Mouse (Mus musculus): ENCODE data around the gene Mef2d.

The Mef2d gene

DNA sequence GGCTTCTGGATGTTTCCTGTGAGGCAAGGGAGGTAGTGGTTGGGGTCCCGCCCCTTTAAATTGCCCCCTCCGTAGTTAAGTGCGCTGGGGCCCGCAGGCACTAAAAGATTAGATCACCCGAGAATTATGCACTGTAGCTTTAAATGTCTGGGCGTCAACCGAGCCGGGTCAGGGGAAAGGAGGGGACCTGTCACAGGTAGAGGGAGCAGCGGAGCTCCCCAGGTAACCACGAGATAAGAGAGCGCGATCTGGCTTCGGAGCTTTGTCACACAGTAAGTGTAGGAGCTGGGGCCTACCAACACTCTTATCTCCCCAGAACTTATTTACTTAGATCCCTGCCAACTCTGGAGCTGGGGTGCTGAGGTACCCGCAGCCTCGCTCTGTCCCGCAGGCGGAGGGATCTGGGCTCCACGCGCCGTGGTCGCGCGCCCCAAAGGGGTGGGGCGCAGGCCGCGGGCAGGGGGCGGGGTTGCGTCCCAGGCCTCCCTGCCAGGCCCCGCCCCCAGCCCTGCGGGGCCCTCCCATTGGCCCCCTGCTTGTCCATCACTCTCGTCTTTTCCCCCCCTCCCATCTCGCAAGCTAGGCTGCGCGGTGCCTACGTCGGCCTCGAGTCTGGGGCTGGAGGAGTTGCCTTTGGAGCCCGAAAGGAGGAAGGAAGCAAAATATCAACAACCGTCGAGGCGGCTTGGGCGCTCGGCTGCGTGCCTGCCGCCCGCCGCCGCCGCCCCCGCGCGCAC lies at the start of gene Mef2d:
Gene Mef2d, plus strand, starts transcription at position 586 of the 737 bp plus-strand sequence.
- peak; percentile 94 for DNase-seq (ENCODE audit: low spot score)

DNA sequence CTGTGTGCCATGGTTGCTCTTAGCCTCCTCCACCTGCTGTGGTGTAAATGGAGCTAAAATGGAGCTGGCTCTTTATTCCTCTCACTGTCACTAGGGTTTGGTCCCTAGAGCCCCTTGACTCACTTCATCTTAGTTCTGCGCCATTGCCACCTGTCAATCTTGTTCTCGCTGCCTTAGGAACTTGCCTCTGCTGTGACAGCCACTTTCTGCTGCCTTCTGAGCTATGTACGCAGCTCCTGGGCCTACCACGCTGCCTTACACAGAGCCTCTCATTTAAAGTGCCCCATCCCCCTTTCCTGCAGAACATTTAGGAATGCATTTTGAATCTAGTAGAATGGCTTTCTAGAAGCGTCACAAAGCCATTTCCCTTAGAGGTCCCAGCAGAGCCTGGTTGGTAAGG lies 48.0 kb upstream of the Mef2d start:
- DNase-seq (ENCODE audit: low spot score) = no peak

DNA sequence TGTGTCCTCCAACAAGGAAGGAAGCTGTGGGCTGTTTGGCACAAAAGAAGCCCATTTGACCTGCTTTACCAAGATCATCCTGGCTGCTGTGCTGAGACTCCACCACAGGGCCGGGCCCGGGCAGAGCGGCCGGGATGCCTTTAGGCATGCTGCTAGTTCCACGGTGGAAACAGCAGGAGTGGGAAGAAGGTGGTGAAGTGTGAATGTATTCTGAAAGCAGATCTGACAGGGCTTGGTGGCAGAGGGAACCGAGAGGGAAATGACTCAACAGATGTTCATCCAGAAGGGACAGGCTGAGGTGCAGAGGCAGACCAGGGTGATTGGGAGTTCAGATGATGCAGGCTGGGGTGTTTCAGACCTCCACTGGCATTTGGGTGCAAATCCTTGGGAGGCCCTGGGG lies 44.5 kb upstream of the Mef2d start:
- no peak for DNase-seq (ENCODE audit: low spot score)

DNA sequence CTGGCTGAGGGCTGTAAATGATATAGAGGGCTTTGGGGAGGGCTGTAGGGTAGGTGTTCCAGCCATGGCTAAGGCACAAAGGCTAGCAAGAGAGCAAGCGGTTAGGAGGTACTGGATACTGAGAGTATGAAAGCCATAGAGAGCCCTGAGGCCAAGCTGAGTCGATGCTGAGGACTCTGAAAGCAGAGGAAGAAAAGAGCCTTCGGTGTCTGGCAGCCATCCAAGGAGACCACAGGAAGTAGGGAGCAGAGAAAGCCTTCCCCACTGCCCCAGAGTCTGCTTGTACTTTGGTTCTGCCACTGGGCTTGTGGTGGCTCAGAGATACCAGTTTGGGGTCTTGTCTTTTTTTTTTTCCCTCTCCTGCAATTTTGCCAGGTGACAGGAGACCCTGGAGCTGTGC lies 41.9 kb upstream of the Mef2d start:
- DNase-seq (ENCODE audit: low spot score) = no peak

DNA sequence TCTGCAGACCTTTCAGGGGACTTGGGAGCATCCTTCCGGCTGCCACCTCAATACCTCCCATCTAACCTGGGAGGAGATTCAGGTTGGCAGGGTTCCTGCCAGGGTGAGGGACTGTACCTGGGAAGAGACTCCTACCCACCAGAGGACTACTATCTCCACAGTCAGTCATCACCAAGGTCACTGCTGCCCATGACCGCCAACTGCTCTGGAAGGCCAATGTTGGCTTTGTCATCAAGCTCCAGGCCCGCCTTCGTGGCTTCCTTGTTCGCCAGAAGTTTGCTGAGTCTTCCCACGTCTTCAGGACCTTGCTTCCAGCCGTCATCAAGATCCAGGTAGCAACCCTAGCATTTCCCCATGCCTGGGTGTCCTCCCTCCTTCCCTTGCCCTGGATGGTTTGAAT lies 40.4 kb upstream of the Mef2d start:
- DNase-seq (ENCODE audit: low spot score) = no peak

DNA sequence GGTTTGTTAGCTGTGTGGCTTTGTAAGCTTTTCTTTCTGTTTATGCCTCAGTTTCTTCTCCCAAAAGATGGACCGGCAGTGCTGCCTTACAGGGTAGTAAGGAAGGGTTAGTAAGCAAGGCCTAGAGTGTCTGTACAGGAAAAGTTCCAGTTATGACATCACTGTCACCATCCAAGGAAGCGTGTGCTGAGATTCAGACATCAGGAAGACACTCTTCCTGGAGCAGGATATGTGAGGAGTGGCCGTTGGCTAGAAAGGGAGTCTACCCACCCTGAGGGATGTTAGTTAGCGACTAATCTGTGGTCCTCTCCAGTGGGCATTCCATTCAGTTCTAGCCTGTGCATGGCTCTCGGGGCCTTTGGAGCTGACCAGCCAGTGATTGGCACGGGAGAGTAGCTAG lies 40.0 kb upstream of the Mef2d start:
- DNase-seq (ENCODE audit: low spot score) = no peak

DNA sequence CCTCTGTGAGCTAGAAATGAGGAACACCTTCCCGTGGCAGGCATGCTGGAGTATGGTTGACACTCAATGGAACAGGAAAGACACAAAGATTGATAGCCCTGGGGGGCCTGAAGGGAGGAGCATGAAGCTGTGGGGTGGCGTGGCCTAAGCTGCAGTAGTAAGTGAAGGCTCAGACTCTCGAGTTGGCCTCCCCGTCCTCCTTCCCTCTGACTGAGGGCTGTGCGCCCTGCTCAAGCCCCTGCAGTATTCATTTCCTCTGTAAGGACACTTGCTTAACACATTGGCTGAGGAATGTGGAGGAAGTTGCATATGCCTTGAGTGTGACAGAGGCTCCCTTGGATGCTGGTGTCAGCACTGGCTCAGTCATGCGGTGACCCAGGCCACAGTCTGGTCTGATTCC lies 39.6 kb upstream of the Mef2d start:
- no peak for DNase-seq (ENCODE audit: low spot score)

DNA sequence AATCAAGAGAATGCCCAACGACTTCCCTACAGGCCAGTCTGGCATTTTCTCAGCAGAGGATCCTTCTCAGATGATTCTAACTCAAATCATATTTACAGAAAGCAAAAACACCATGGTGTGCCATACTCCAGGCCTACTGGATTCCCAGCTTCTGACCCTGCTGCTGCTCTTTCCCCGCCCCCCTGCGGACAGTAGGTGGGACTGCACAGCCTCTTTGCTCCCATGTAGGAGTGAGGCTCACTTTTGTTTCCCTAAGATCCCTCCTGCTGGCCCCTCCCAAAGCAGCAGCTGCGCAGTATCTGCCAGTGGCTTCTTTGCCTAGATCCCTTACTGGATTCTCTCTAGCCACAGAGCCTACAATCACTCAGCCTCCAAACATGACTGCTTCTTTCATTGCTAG lies 36.0 kb upstream of the Mef2d start:
- DNase-seq (ENCODE audit: low spot score) = no peak

DNA sequence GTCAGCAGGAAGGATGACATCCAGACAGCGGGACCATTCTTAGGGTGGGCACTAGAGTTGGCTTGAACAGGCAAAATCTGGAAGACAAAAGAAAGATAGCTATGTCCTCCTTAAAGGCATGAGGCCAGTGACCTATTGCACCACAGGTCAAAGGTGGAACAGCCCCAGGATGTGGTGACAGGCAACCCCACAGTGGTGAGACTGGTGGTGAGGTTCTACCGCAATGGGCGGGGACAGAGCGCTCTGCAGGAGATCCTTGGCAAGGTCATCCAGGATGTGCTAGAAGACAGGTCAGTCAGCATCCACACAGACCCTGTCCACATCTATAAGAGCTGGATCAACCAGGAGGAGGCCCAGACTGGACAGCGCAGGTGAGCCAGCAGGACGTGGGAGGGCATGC lies 33.0 kb upstream of the Mef2d start:
- DNase-seq (ENCODE audit: low spot score) = no peak

DNA sequence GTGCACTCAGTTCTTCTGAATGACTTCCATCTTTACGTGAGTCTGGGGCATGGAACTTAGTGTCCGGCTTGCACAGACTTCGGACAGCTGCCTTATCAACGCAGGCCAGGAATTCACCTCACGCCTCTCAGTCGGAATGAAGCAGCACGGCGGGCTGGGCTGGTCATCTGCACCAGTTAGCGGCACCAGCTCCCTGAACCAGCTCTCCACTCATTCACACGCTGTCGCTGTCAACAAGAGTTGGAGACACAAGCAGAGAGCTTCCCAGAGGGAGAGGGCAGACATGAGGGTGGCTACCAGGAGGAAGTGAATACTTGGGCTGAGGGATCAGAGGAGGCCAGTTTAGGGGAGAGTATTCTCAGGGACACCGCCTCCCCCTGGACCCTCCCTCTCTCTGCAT lies 27.8 kb upstream of the Mef2d start:
- no peak for DNase-seq (ENCODE audit: low spot score)

DNA sequence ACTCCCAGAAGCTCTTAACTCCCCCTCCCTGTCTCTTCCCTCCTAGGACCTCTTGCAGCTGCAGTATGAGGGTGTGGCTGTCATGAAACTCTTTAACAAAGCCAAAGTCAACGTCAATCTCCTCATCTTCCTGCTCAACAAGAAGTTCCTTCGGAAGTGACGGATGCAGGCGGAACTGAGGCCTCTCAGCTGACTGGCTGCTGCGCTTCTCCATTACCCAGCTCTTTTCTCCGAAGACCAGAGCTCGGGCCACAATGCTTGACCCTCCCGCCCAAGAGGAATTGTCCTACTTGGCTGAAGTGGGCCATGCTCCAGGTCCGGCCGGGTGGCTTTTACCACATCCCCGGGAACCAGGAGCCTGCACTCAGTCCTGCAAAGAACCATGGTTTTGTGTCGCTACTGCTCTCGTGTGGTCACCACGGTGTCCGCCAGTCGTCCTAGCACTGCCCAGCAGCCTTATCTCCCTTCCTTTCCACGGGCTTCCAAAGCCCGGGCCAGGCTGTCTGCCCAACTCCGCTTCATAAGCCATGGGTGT lies 22.0 kb upstream of the Mef2d start:
- DNase-seq (ENCODE audit: low spot score) = no peak

DNA sequence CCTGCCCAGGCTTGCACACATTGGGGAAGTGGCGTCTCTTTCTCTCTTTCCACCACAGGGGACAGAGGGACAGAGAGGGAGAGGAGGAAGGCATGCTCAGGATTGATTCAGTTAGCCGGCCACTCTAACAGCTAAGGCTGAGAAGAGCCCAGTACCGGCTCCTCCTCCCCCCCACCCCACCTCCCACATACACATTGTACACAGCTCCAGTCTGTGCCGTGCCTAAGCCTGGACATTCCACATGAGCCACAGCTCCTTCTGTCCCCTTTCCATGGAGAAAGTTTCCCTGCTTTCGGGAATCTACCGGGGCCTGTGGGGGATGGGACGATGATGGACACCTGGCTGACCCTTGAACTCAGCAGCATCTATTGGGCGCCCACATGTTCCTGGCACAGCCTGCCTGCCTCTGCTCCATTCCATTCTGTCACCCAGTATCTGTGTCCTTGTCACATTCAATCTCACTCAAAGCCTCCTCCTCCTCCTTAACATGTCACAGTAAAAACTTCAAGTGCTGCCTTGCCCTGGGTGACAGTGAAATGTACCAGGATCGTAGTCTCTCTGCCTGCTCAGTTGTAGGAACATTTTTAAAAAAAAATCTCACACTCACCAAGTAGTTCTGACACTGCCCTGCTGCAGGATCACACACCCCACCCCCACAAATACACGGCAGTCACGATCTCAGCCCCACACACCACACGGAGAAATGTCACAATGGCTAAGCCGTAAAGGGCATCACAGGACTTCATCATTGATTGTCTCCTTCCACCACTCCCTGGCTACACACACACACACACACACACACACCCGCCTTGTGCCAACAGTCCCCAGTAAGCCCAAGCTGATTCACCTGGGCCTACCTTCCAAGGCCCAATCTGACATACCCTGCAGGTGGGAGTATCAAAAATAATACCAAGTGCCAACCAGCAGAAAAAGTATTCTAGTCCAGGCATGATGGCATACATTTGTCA lies 20.7 kb upstream of the Mef2d start:
- no peak for DNase-seq (ENCODE audit: low spot score)

DNA sequence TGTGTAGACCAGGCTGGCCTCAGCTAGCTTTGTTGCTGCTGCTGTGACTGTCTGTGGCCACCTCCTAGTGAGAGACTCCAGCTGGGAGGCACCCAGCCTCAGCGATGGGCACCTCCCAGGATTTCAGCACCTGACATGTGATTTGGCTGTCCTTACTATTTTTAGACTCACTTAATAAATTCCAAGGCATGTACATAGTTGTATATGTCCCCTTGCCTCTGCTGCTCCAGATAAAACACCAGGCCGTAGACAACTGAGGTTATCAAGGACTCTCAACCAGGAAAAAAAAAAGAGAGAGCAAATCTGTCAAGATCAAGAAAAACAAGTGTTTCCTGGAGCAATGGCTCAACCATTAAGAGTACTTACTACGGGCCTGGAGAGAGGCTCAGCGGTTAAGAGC lies 17.0 kb upstream of the Mef2d start:
- DNase-seq (ENCODE audit: low spot score) = no peak

DNA sequence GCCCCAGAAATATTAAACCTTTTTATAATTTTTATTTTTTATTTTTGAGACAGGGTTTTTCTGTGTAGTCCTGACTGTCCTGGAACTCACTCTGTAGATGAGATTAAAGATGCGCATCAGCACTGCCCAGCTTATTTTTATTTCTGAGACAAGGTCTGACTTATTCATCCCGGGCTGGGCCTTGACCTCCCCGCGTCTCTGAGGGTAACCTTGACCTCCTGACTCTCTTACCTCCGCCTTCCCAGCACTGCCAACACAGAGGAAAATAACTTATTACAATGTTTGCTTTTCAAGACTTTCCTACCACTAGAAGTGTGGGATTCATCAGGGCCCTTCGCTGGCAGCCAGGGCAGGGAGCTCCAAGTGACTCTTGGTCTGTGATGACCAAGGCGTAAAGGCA lies 16.0 kb upstream of the Mef2d start:
- no peak for DNase-seq (ENCODE audit: low spot score)

DNA sequence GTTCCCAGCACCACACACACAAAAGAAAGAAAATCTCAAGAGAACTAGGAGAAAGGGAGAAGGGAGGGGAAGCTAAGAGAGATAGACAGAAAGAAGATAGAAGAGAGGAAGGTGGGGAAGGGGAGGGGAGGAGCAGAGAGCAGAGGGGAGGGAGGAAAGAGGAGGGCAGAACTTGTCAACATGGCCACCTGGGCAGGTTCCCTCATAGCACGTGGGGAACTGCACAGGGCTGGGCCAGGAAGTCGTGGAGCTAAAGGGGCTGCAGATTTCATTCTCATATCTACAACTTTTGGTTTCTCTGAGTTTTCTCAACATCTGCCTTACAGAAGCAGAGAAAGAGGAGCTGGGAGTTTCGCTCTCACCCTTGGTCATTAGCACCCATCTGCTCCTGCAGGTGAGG lies 14.5 kb upstream of the Mef2d start:
- no peak for DNase-seq (ENCODE audit: low spot score)

DNA sequence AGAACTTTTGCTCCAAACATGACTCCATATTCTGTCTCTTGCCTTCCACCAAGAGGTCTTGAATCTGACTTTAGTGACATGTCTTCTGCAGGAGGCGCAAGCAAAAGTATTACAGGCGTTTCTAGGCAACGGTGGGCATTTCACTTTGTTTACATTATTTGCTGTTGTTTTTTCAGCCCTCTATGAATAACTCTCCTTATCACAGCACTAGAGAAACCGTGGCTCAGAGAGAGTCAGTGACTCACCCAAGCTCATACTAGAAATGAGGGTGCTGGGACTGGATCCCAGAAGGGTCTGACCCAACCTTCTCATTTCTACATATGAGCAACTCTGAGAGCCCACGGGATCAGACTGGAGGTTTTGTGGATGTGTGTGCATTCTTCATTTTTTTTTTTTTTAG lies 14.1 kb upstream of the Mef2d start:
- no peak for DNase-seq (ENCODE audit: low spot score)

DNA sequence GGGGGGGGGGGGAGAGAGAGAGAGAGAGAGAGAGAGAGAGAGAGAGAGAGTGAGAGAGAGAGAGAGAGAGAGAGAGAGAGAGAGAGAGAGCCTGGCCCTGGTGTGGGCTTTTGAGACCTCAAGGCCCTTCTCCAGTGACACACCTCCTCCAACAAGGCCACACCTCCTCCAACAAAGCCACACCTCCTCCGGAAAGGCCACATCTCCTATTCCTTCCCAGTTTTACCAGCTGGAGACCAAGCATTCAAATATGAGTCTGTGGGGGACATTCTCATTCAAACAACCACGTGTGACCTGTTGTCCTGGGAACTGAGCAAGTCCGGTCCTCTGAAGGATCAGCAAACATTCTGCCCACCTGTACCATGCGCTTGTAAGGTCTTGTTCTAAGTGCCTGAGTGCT lies 13.2 kb upstream of the Mef2d start:
- no peak for DNase-seq (ENCODE audit: low spot score)

DNA sequence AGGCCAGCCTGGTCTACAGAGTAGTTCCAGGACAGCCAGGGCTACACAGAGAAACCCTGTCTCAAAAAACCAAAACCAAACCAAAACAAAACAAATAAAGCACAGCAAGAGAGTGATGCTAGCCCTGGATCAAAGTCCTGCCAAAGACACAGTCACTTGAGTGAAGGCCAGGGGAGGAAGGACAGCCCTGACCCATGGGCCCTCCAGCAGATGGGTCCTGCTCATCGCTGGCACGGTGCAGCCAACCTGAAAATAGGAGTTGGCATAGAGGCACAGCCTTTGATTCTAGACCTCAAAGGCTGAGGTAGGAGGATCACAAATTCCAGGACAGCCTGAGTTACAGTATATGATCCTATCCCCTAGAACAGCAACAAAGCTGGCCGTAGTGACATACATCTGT lies 11.1 kb upstream of the Mef2d start:
- no peak for DNase-seq (ENCODE audit: low spot score)

DNA sequence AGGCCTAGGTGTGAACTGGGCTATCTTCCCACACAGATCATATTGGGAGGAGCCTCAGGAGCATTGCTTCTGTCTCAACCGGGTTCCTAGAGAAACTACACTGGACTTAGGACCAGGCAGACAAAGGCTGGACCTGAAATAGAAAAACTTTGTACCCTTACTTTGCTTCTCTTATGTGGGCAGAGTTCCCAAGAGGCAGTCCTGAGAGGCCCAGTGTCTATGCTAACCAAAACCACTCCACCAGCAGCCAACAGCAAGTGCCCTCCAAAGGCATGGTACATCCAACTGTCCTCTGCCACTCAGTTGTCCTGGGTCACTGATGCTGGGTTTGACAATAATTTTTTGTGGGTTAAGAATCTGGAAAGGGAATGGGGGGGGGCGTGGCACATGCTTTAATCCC lies 9.7 kb upstream of the Mef2d start:
- no peak for DNase-seq (ENCODE audit: low spot score)

DNA sequence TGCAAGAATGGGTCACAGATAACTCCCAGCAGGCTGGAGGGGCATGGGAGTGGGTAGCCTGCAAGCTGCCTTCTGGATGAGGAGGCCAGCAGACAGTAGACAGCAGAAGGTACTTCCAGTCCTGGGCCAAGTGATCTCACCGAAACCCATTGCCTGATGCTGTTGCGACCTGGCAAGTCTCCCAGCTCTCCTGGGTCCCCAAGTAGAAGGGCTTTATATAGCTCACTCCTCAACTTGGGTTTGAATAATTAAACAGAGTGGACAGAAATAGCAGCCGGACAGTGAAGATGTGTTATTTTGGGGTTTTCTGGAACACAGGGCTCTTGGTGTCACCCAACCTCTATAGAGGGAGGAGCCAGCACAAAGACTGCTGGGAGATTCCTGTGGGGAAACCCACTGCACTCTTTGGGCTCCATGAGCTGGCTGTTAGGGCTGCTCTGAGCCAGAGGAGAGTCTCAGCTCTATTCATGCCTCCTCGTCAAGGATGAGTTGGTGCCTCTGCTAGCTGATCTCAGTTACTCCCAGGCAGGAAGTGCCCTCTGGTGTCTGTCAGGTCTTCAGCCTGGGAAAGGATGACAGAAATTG lies 8.9 kb upstream of the Mef2d start:
- no peak for DNase-seq (ENCODE audit: low spot score)

DNA sequence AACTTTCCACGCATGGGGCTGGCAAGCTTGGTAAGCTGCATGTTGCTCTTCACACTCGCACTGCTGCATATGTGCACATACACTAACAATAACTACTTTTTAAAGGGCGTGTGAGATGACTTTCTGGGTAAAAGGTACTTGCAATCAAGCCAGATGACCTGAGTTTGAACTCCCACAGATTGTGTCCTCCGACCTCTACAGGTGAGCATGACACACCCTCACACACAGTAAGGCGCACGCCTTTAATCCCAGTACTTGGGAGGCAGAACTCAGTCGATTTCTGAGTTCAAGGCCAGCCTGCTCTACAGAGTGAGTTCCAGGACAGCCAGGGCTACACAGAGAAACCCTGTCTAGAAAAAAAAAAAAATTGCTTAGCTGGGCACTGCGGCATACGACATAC lies 5.8 kb upstream of the Mef2d start:
- no peak for DNase-seq (ENCODE audit: low spot score)

DNA sequence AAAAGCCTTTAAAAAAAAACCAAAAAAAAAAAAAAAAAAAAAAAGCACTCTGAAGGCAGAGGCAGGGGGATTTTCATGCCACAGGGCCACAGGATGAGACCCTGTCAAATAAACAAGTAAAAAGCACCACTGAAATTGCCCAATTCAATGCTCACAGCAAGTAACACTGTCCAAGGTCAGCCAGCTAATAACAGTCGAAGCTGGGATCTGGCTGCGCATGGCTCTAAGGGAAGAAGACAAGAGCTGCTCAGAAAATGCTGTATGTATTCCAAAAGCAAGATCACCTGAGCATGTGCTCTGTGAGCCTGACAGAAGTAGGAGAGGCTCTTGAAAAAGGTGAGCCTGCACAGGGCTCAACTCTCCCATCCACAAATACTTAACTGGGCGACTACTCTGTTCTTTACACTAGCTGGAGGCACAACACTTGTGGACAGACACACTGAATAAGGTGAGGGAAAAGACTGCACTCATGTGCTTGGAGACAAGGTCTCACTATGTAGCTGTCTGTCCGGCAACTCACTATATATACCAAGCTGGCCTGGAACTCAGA lies 5.2 kb upstream of the Mef2d start:
- no peak for DNase-seq (ENCODE audit: low spot score)

DNA sequence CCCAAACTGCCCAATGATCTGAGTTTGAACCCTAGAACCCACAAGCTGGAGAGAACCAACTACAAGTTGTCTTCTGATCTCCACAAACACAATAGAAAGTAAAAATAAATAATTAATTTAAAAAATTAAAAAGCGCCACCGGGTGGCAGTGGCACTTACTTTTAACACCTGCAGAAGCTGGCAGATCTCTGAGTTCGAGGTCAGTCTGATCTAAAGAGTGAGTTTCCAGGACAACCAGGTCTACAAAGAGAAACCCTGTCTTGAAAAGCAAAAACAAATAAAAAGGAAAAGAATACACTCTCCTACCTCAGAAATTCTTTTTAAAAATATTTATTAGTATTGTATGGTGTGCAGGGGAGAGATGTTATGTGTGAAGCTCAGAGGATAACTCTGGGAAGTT lies 4.4 kb upstream of the Mef2d start:
- no peak for DNase-seq (ENCODE audit: low spot score)

All from embryo, embryonic 10 days (tissue).